Mouse (Mus musculus): ENCODE measurements around the gene Tut7.
"Not testable (repeated sequence)": the region's sequence is repeated elsewhere in the genome, so short reads cannot be mapped to it uniquely, and the experiment has no call there.

The Tut7 gene

DNA sequence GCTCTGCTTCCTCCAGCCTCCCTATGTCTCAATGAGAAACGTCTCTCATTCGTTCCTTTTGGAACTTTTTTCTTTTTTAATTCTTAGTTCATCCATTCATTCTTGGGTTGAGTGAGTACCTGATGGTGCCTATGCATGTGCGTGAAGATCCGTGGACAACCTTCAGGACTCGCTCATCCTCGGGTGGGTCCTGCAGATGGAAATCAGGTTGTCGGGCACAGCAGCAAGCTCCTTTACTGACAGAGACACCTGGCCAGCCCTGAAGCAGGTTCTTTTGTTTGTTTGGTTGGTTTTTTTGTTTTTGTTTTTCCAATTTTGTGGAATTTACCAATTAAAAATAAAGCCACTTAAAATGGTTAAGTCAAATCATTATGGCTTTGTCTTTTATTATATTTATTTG lies 9.9 kb upstream of the Tut7 start:
- DNase-seq (ENCODE audit: low spot score in 2 of 2), result no peak

DNA sequence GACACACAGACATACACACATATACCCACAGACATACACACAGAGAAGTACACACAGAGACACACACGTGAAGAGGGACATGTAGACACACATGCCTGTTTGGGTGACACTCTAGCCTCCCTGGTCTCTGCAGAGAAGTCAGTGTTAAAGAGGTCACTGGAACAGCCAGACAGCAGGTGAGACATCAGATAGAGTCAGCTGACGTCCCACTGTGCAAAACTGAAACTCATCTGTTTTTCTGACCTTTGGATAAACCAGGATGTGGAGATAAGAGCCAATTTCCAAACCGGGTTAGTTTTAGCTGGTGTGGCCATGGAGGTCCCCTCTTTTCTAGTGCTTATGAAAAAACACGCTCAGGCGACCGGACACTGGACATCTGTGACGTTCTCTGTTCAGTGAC lies 9.5 kb upstream of the Tut7 start:
- DNase-seq (ENCODE audit: low spot score in 2 of 2), result no peak

- no peak for DNase-seq (ENCODE audit: low spot score in 2 of 2)
Measured at GRCm38 (mm10) chr13:59825966-59826365, 3.0 kb upstream of the Tut7 start.

GRCm38 (mm10) chr13:59820836-59821235 lies 2.1 kb downstream of the Tut7 start:
- DNase-seq (ENCODE audit: low spot score in 2 of 2), result no peak

- peak in 1 of 2 experiments; percentile 36 for DNase-seq (ENCODE audit: low spot score in 2 of 2)
Measured at GRCm38 (mm10) chr13:59820114-59820513, 2.8 kb downstream of the Tut7 start.

DNA sequence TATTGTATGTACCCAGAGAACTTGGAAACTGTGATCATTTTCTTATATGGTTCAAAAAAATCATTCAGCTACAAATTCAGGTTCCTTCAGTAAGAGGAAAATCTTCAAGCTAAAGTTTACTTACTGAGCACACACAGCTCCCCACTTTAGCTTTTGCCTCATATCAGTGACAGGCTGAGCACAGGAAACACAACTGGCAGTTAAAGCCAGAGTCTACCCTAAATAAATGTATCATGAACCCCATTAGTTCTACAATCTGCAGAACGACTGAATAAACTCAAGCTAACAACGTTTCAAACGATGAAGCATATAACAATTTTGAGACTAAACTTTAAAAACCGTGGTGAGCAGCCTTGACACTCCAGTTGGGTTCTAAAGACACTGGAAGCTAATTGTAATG lies 5.6 kb downstream of the Tut7 start:
- DNase-seq (ENCODE audit: low spot score in 2 of 2), result no peak

DNA sequence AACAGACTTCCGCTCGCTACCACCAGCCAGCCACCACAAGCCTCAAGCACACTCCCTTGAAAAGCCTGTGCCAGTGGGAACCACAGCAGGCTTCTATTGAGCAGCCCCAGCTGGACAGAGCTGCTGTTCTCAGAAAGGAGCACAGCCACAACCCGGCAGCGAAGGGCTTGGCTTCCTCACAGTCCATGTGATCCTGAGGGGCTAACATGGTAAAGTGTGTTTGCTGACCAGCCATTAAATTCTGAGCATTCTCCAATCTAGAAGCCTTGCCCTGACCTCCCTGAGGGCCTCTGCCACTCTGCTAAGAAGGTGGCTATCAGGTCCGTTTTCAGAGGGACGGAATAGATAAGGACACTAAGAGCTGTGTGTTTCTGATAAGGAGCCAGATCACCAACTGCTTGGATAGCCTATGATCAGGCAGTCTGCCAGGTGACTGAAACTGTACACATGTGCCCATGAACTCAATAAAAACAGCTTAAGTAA lies 8.8 kb downstream of the Tut7 start:
- DNase-seq (ENCODE audit: low spot score in 2 of 2), result peak in 1 of 2 experiments; percentile 69

GRCm38 (mm10) chr13:59811581-59811980 lies 11.4 kb downstream of the Tut7 start:
- no peak for DNase-seq (ENCODE audit: low spot score in 2 of 2)

DNA sequence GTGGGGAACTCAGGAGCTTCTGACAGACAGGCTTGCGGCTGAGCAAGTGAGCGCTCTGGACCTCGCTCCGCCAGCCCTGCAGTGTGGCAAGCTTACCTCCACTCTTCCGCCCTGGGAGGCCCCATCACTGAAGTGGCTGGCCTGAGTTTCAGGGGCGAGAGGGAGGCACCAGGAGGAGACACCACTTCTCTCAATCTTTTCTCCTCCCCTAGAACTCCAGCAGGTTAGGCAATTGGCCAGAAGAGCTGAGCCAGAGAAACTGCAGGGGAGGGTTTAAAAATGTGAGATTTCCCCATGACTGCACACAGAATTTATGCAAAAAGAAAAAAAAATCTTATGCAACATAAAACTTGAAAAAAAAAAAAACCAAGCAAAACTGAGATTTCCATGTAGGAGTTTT lies 21.9 kb downstream of the Tut7 start:
- DNase-seq (ENCODE audit: low spot score in 2 of 2), result no peak

- DNase-seq (ENCODE audit: low spot score in 2 of 2), result no peak
Measured at GRCm38 (mm10) chr13:59800077-59800476, 22.9 kb downstream of the Tut7 start.

DNA sequence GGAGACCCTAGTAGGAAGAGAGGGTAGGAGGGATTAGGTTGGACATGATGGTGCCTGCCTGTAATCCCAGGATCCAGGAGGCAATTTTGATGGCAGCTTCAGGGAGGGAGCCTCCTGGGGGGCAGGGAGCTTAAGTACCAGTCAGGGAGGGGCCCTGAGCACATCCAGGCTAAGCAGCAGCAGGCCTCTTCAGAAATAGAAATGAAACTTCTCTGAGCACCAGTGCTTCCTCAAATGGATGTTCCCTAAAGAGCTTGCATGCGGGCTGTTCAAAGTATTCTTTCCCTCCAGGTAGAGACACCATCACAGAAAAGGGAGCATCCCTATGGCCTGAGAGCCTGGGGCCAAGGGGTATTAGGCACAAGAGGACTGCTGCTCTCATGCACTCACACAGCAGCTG lies 24.6 kb downstream of the Tut7 start:
- DNase-seq (ENCODE audit: low spot score in 2 of 2), result no peak

GRCm38 (mm10) chr13:59796466-59796848 lies 26.5 kb downstream of the Tut7 start:
- DNase-seq (ENCODE audit: low spot score in 2 of 2), result peak; percentile 30 to 57

- peak; percentile 61 to 77 for DNase-seq (ENCODE audit: low spot score in 2 of 2)
Measured at GRCm38 (mm10) chr13:59795807-59796465, 27.0 kb downstream of the Tut7 start.

DNA sequence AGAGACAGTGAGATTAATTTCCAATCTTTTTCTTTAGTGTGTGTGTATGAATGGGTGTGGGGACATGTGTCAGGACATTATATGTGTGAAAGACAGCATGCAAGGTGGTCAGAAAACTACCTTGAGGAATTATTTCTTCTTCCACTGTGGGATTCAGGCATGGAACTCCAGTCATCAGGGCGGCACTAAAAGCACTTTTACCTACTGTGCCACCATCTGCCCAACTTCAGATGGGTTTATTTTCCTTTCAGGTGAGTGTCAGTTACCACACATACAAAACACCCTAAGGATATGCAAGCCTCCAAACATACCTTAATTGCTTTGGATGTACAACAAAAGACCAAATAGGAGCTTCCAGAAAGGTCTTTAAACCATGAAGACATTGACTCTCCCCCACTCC lies 28.2 kb downstream of the Tut7 start:
- DNase-seq (ENCODE audit: low spot score in 2 of 2), result no peak

- no peak for DNase-seq (ENCODE audit: low spot score in 2 of 2)
Measured at GRCm38 (mm10) chr13:59782145-59782544, 40.8 kb downstream of the Tut7 start, which contains the start of gene Gm49354. Gene Gm49354, minus strand, starts transcription at chr13:59782245.

DNA sequence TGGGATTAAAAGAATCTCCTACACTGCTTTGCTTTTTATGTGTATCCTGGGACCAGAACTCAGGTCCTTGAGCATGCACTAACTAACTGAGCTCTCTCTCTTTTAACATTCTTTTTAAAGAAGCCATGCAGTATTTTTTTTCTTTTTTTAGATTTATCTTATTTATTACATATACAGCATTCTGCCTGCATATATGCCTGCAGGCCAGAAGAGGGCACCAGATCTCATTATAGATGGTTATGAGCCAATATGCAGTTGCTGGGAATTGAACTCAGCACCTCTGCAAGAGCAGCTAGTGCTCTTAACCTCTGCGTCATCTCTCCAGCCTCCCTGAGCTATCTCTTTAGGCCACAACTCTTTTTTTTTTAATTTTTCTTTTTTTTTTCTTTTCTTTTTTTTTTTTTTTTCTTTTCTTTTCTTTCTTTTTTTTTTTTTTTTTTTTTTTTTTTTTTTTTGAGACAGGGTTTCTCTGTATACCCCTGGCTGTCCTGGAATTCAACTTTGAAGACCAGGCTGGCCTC lies 43.1 kb downstream of the Tut7 start:
- DNase-seq (ENCODE audit: low spot score in 2 of 2), result not testable (repeated sequence)

DNA sequence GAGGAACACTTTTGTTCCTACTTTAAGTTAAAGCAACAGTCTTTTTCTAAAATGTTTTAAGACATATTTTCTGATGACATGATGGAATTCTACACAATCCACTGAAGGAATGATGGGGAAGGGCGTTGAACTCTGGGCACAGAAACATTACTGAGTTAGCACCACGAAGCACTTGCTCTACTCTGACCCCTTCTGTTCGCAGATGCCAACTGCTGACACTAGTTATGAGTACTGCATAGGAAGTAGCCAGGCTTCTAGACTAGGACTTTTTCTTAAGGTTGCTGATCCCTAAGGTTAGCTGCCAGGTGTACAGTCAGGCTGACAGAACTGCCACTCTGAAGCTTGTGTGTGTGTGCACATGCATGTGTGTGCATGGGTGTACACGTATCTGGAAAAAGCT lies 43.7 kb downstream of the Tut7 start:
- DNase-seq (ENCODE audit: low spot score in 2 of 2), result no peak

DNA sequence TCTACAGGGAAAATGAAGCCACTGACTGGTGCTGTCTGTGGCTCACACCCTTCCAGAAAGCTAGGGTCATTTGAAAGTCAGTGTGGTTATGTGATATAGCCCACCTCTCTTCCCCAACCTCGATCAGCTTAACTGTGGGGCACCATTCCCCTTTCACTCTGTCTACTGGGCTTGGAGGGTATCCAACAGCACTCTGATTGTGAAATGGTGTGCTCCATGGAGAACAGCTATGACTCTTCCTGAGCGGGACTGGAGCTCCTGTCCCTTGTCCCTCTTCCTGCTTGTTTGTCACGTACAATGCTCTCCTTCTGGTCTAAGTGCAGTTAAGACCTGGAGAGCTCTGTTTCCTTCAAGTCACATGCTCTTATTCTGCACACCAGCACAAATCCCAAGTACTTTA lies 47.8 kb downstream of the Tut7 start:
- no peak for DNase-seq (ENCODE audit: low spot score in 2 of 2)

GRCm38 (mm10) chr13:59771257-59771656 lies 51.7 kb downstream of the Tut7 start:
- peak; percentile 63 to 83 for DNase-seq (ENCODE audit: low spot score in 2 of 2)

GRCm38 (mm10) chr13:59770847-59771246 lies 52.1 kb downstream of the Tut7 start:
- DNase-seq (ENCODE audit: low spot score in 2 of 2), result peak in 1 of 2 experiments; percentile 45

- DNase-seq (ENCODE audit: low spot score in 2 of 2), result peak; percentile 90 to 94
Measured at GRCm38 (mm10) chr13:59770164-59770562, 52.8 kb downstream of the Tut7 start.

DNA sequence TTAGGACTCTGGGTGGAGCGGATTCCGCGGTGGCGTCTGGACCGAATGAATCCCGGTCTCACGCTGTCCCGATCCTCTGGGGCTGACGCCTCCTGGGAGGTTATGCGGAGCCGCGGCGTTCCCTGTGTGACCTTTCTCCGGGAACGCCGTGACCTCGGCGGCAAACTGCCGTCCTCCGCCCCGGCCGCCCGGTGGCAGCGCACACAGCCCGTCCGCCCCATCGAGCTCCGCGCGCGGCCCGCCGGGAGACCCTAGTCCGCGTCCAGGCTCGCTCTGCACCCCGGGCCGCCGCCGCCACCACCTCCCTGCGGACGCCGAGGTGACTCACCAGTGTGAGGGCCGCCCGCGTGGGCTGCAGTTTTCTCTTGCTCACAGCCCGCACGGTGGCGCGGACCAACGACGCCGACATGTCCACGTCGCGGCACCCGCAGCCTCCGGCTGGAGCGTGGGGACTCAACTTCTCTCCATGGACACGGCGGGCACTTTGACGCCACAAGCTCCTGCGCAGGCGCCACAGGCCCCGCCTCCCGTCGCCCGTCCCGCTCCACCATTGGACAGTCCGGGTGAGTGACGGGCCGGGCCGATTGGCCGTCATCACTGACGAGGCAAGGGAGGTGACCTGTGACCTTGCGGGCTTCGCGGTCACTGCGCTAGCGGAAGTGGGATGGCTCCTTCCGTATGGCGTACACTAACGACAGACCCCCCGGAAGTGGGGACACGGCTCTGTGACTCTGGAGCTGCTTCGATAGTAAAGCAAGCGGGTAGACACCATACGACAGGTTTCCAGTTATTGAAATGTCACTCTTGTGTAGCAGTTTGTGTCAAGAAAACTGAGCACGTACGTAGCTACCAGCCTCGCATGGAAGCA lies 53.4 kb downstream of the Tut7 start, which contains the start of gene Isca1:
TSS of gene Isca1 (minus strand) at position 515 of the 868 bp plus-strand sequence.
- peak; percentile 99 to 100 for DNase-seq (ENCODE audit: low spot score in 2 of 2)

DNA sequence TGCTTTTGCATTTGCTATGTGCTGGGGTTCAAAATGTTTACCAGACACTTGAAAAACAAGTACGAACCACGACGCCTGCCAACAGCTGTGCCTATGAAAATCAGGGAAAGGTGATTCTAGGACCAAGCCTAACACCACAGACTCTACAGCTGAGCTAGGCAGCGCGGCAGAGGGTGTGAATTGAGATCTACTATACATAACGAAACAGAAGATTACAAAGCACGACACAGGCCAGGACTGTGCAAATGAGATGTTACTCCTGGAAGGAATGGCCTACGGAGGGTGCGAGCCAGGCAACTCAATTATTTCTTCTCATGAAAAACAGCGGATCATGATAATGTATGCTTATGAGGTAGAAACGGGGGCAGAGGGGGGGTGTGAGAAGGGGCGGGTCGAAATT lies 54.4 kb downstream of the Tut7 start:
- peak; percentile 39 to 49 for DNase-seq (ENCODE audit: low spot score in 2 of 2)

Measured in spleen, postnatal 10 days (tissue).